Mouse (Mus musculus) erythroblast, embryonic 14.5 days (primary cell): ENCODE data around the gene Sphk1. TPM values are rescaled to one million over a fixed set of nuclear protein-coding genes. Genes with fewer than 3 reads are reported as not detected.
"Not testable (repeated sequence)": the region's sequence is repeated elsewhere in the genome, so short reads cannot be mapped to it uniquely, and the experiment has no call there.

Source experiments
- H3K27me3 ChIP-seq: 2 replicates; pipeline ENCODE4 v1.6.1; 2012; ENCODE audit warnings: inconsistent platforms; ENCODE audit not compliant: control insufficient read depth
- H3K36me3 ChIP-seq: 2 replicates; pipeline ENCODE4 v1.6.1; 2012; ENCODE audit warnings: mild to moderate bottlenecking, inconsistent platforms; ENCODE audit not compliant: control insufficient read depth
- H3K4me1 ChIP-seq: 2 replicates; pipeline ENCODE4 v1.6.1; 2012; ENCODE audit warnings: inconsistent platforms; ENCODE audit not compliant: control insufficient read depth
- H3K4me3 ChIP-seq: replicated peaks from 2 replicates; pipeline ENCODE3; 2012; ENCODE audit warnings: moderate library complexity, mild to moderate bottlenecking, inconsistent platforms
- H3K9me3 ChIP-seq: 2 replicates; pipeline ENCODE4 v1.6.1; 2012; ENCODE audit warnings: low read length, inconsistent platforms, mixed read lengths; ENCODE audit not compliant: control insufficient read depth
- GATA1 ChIP-seq: IDR thresholded peaks from 2 replicates; pipeline ENCODE4 v1.6.1; 2012; ENCODE audit warnings: low read length, inconsistent platforms, mixed read lengths
- TAL1 ChIP-seq: IDR thresholded peaks from 3 replicates; pipeline ENCODE4 v1.6.1; 2012; ENCODE audit warnings: low read length, inconsistent platforms, mixed read lengths
- polyA plus RNA-seq: library from polyadenylated mRNA; stranded (reverse); fragments of >175 nt; gene quantifications from 2 replicates; pipeline ENCODE4 v1.2.3, GENCODE M21; 2012

Gene Sphk1
- polyA plus RNA-seq, 1 experiment = 13.6 TPM

DNA sequence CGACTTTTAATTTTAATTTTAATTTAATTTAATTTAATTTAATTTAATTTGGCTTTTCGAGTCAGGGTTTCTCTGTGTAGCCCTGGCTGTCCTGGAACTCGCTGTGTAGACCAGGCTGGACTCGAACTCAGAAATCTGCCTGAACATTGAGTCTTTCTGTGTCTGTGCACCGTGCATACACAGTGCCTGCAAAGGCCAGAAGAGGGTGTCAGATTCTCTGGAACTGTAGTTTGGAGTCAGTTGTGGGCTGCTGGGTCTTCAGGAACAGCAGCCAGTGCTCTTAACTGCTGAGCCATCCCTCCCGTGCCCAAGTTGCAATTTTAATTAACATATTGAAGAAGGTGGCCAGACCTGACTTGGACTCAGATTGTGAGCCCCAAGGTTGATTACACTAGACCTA lies 39.4 kb upstream of the Sphk1 start:
- H3K4me1 ChIP-seq = peaks cover 38% of the 10 kb centered on the region
- peaks cover 6% of the 10 kb centered on the region; the same call in 1 of the 2 replicates for H3K9me3 ChIP-seq
- peaks cover 13% of the 10 kb centered on the region for H3K36me3 ChIP-seq
- peak overlapping the region; percentile 86 for H3K4me3 ChIP-seq
- H3K27me3 ChIP-seq = no peaks in the 10 kb centered on the region
- TF ChIP-seq GATA1 = no peak
- TF ChIP-seq TAL1 = no peak

GRCm38 (mm10) chr11:116492507-116492906 lies 38.2 kb upstream of the Sphk1 start:
- not testable (repeated sequence) for H3K36me3 ChIP-seq, H3K4me3 ChIP-seq, H3K27me3 ChIP-seq, H3K9me3 ChIP-seq
- H3K4me1 ChIP-seq = peaks cover 38% of the 10 kb centered on the region

- Histone ChIP-seq H3K4me1 (peaks cover 38% of the 10 kb centered on the region), H3K4me3 (no peak overlapping the region)
- TF ChIP-seq TAL1 (no peak), GATA1 (no peak)
These were observed 37.5 kb upstream of the Sphk1 start for GRCm38 (mm10) chr11:116493191-116493590.

DNA sequence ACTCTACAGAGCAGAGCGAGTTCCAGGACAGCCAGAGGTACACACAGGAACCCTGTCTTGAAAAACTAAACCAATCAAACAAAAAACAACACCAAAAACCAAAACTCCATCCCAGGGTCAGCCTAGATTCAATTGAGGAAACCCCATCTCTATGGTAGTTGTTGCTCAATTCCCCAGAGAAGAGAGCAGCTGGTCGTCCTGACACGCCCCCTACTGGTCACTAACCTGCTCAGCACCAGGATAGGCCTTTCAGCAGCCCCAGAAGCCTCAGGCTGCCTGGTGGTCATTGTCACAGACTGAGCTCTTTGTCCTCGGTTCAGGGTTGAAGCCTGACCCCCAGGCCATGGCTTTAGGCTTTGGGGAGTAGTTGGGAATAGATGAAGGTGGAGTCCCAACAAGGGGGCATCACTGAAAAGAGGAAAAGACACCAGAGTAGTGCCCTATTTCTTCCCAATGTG lies 36.9 kb upstream of the Sphk1 start, which contains the start of gene Prpsap1:
Prpsap1 (minus strand) TSS at position 408 of the 458 bp plus-strand sequence.
- H3K4me3 ChIP-seq = no peak within 1 kb of the TSS
- TF ChIP-seq GATA1 = no peak
- no peaks in the 10 kb centered on the region for H3K27me3 ChIP-seq
- H3K4me1 ChIP-seq = peaks cover 39% of the 10 kb centered on the region
- H3K36me3 ChIP-seq = no peaks in the 10 kb centered on the region
- H3K9me3 ChIP-seq = peaks cover 3% of the 10 kb centered on the region; the same call in 1 of the 2 replicates

More at GRCm38 (mm10) chr11:116493191-116493590, 37.5 kb upstream of the Sphk1 start:
- Histone ChIP-seq H3K27me3 (no peaks in the 10 kb centered on the region), H3K36me3 (no peaks in the 10 kb centered on the region), H3K9me3 (peaks cover 6% of the 10 kb centered on the region; the same call in 1 of the 2 replicates)

- H3K4me3 ChIP-seq = no peak overlapping the region
- H3K9me3 ChIP-seq = no peaks in the 10 kb centered on the region
- TF ChIP-seq GATA1 = no peak
- TF ChIP-seq TAL1 = no peak
- H3K36me3 ChIP-seq = no peaks in the 10 kb centered on the region
- peaks cover 31% of the 10 kb centered on the region for H3K4me1 ChIP-seq
- no peaks in the 10 kb centered on the region for H3K27me3 ChIP-seq
These were observed 36.1 kb upstream of the Sphk1 start for GRCm38 (mm10) chr11:116494474-116495174.

DNA sequence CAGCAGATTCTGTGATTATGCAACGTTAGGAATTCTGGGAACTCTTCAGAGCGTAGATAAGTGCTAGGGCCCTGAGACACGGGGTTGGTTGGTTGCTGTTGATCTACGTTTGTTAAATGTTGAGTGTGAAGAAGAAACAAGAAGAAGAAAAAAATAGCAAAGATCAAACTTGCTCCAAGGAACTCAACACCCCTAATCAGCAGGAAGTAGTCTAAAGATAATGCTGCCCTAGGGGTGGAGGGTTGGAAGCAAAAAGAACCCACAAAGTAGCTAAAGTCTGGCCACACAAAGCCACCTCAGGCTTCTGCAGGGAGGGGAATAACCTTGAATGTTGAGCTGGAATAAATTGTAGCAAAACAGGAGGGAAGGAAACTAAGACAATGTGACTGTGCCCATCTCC lies 33.4 kb upstream of the Sphk1 start:
- TF ChIP-seq GATA1 (no peak), TAL1 (no peak)
- Histone ChIP-seq H3K36me3 (no peaks in the 10 kb centered on the region; the same call in 1 of the 2 replicates), H3K4me1 (peaks cover 26% of the 10 kb centered on the region), H3K27me3 (no peaks in the 10 kb centered on the region), H3K4me3 (no peak overlapping the region), H3K9me3 (0 out of 2 replicates have a peak, but pooled peaks cover 3% of the 10 kb centered on the region)

DNA sequence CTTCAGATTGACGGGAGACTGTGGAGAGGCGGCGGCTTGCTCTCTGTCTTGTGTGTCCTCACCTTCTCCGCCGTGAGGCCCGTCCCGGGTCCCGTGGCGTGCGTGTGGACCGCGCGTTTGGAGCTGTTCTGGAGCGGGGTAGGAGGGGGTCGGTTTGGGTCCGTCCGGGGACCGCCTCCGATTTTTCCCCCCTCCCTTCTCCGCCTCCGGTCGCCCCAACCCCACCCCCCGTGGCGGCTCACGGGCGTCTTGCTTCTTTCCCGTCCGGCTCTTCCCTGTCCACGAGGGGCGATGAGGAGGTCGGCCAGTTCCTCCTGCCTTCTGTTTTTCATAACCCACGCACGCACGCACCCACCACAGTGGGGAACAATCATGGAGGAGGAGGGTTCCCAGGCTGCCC lies 32.1 kb upstream of the Sphk1 start:
- H3K4me3 ChIP-seq = no peak overlapping the region
- TF ChIP-seq GATA1 = no peak
- TF ChIP-seq TAL1 = no peak

GRCm38 (mm10) chr11:116499018-116499417 lies 31.7 kb upstream of the Sphk1 start:
- Histone ChIP-seq H3K4me3 (no peak overlapping the region), H3K9me3 (0 out of 2 replicates have a peak, but pooled peaks cover 3% of the 10 kb centered on the region), H3K27me3 (no peaks in the 10 kb centered on the region), H3K36me3 (no peaks in the 10 kb centered on the region; the same call in 1 of the 2 replicates), H3K4me1 (peaks cover 21% of the 10 kb centered on the region)
- TF ChIP-seq TAL1 (no peak), GATA1 (no peak)

More for the DNA sequence above, 32.1 kb upstream of the Sphk1 start:
- Histone ChIP-seq H3K36me3 (no peaks in the 10 kb centered on the region; the same call in 1 of the 2 replicates), H3K4me1 (peaks cover 22% of the 10 kb centered on the region), H3K9me3 (0 out of 2 replicates have a peak, but pooled peaks cover 3% of the 10 kb centered on the region), H3K27me3 (no peaks in the 10 kb centered on the region)

DNA sequence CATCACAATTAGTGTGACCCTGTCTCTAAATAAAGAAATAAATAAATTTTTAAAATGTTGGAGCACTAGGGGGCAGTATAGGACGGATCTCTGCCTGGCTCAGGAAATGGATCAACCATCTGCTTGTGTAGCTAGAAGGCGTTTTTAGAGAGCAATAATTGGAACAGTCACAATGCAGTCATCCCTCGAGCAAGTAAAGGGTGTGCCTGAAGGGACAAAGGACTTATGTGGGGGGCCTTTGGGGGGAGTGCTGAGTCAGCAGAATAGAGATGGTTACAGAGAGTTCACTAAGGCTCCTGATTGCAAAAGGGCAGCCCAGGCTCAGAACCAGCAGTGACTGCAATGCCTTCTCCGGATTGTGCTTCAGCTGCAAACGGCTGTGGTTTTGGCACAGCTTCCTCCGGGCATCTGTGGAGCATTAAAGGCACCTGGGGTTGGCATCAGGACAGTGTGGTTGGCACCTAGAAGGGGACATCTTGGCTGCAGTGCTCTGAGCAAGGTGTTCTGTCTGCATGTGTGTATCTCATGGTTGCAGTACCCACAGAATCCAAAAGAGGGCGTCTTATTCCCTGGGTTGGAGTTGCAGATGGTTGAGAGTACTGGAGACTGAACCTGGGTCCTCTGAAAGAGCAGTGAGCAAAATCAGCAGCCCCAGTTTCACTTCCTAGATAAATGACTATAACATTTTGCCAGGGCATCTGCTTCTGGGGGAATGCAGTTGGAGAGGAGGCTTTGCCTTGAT lies 29.5 kb upstream of the Sphk1 start:
- TF ChIP-seq GATA1 = no peak
- no peak for TF ChIP-seq TAL1
- 0 out of 2 replicates have a peak, but pooled peaks cover 3% of the 10 kb centered on the region for H3K9me3 ChIP-seq
- peaks cover 41% of the 10 kb centered on the region for H3K4me1 ChIP-seq
- H3K36me3 ChIP-seq = no peaks in the 10 kb centered on the region; the same call in 1 of the 2 replicates
- no peaks in the 10 kb centered on the region for H3K27me3 ChIP-seq
- H3K4me3 ChIP-seq = no peak overlapping the region
